Mouse (Mus musculus) lung, postnatal 0 days (tissue): ENCODE results near the gene Rsph6a. TPM values are rescaled to one million over a fixed set of nuclear protein-coding genes. Genes with fewer than 3 reads are reported as not detected.

Experiments used
- ATAC-seq: fragments of 200-750 bp; cut with Nextera tagmentation; 2 replicates; pipeline ENCODE4 v1.8.0; 2017; ENCODE audit warnings: moderate library complexity
- DNase-seq: peaks from one replicate; pipeline ENCODE4 v3.0.0-alpha.2; 2016; ENCODE audit warnings: low spot score
- H3K27ac ChIP-seq: fragments of 300-500 bp; sonication (generic); 2 replicates; pipeline ENCODE4 v1.5.1; 2014; ENCODE audit warnings: antibody characterized with exemption, mild to moderate bottlenecking, low read length, mixed read lengths
- H3K27me3 ChIP-seq: fragments of 300-500 bp; sonication (generic); replicated peaks from 2 replicates; pipeline ENCODE4 v1.6.1; 2014; ENCODE audit warnings: low read length, mixed read lengths; ENCODE audit not compliant: insufficient read depth
- H3K36me3 ChIP-seq: fragments of 300-500 bp; sonication (generic); 2 replicates; pipeline ENCODE4 v1.6.1; 2014; ENCODE audit warnings: low read length, mixed read lengths; ENCODE audit not compliant: insufficient read depth
- H3K4me1 ChIP-seq: fragments of 300-500 bp; sonication (generic); 2 replicates; pipeline ENCODE4 v1.6.1; 2014; ENCODE audit warnings: antibody characterized with exemption, low read depth, low read length, mixed read lengths; ENCODE audit not compliant: insufficient read depth
- H3K4me2 ChIP-seq: fragments of 300-500 bp; sonication (generic); replicated peaks from 2 replicates; pipeline ENCODE4 v1.6.1; 2014; ENCODE audit warnings: low read depth, mild to moderate bottlenecking, low read length, moderate library complexity, mixed read lengths
- H3K4me3 ChIP-seq: fragments of 300-500 bp; sonication (generic); 2 replicates; pipeline ENCODE4 v1.5.1; 2014; ENCODE audit warnings: low read depth, low read length
- H3K9ac ChIP-seq: fragments of 300-500 bp; sonication (generic); replicated peaks from 2 replicates; pipeline ENCODE4 v1.6.1; 2014; ENCODE audit warnings: low read depth, mild to moderate bottlenecking
- H3K9me3 ChIP-seq: fragments of 300-500 bp; sonication (generic); 2 replicates; pipeline ENCODE4 v1.6.1; 2016; ENCODE audit warnings: low read length, mixed read lengths
- CTCF ChIP-seq: IDR thresholded peaks from 2 replicates; pipeline ENCODE4 v1.5.1; 2016; ENCODE audit warnings: antibody characterized with exemption, mild to moderate bottlenecking
- EP300 ChIP-seq: IDR thresholded peaks from 2 replicates; pipeline ENCODE4 v1.6.1; 2016; ENCODE audit warnings: antibody characterized with exemption, mild to moderate bottlenecking, control low read depth
- WGBS: fragments of 180-500 bp; shearing (Covaris S2); extraction: QIAGEN DNeasy Blood & Tissue Kit; methylation state at CpG from one replicate; pipeline ENCODE4 v1.1.7; 2014; 5-methylcytosine and 5-hydroxymethylcytosine counted together
- microRNA-seq: library from miRNA; unstranded; fragments of <30 nt; microRNA quantifications from one replicate; pipeline ENCODE4, GENCODE M21; 2016
- polyA plus RNA-seq: library from polyadenylated mRNA; unstranded; fragments of >200 nt; fragmentation: Nextera tagmentation; extraction: Ambion mirVana; gene quantifications from 2 replicates; pipeline ENCODE4 v1.2.1, GENCODE M21; 2015

Rsph6a gene
- polyA plus RNA-seq, 1 experiment from 2014 or later = not detected

GRCm38 (mm10) chr7:19121686-19122085 lies 67.2 kb downstream of the Rsph6a start:
- WGBS = 85% methylated on average over 4 of the region's 4 CpGs
- TF ChIP-seq EP300 (no peak), CTCF (no peak)
- no peaks in the 10 kb centered on the region for H3K36me3 ChIP-seq
- peaks cover 6% of the 10 kb centered on the region; the same call in 1 of the 2 replicates for H3K4me1 ChIP-seq
- no peak for ATAC-seq
- no peak for DNase-seq
- H3K27ac ChIP-seq = no peak overlapping the region
- H3K9me3 ChIP-seq = no peaks in the 10 kb centered on the region
- H3K9ac ChIP-seq = no peak overlapping the region
- H3K27me3 ChIP-seq = no peaks in the 10 kb centered on the region
- H3K4me2 ChIP-seq = no peak overlapping the region
- H3K4me3 ChIP-seq = no peak overlapping the region

Small RNA genes lying within 50 kb of the gene (microRNA-seq; reads per million reads assigned to microRNA genes)
- not detected for gene Mir3100

Other genes with a start within 250 kb of the Rsph6a start
- not detected in 2 replicates for gene Psg17, start 233.1 kb upstream of the Rsph6a start, polyA plus RNA-seq
- 4.3 and 5.7 TPM in 2 replicates for gene Mill2, start 214.7 kb upstream of the Rsph6a start, polyA plus RNA-seq
- gene Pglyrp1, start 183.4 kb upstream of the Rsph6a start, polyA plus RNA-seq = 45.6 and 51.1 TPM in 2 replicates
- gene Ccdc61, start 144.3 kb upstream of the Rsph6a start, polyA plus RNA-seq = 17.6 and 19.0 TPM in 2 replicates
- 1.1 and 1.2 TPM in 2 replicates for gene Nova2, start 128.8 kb upstream of the Rsph6a start, polyA plus RNA-seq
- not detected in 2 replicates for gene Nanos2, start 67.3 kb upstream of the Rsph6a start, polyA plus RNA-seq
- 2.3 and 2.6 TPM in 2 replicates for gene Mypop, start 63.4 kb upstream of the Rsph6a start, polyA plus RNA-seq
- 11.7 and 12.2 TPM in 2 replicates for gene Irf2bp1, start 50.6 kb upstream of the Rsph6a start, polyA plus RNA-seq
- gene Foxa3, start 31.2 kb upstream of the Rsph6a start, polyA plus RNA-seq = 0.49 and 0.70 TPM in 2 replicates
- 10.4 and 11.8 TPM in 2 replicates for gene Sympk, start 30.3 kb upstream of the Rsph6a start, polyA plus RNA-seq
- gene Dmwd, start 21.5 kb downstream of the Rsph6a start, polyA plus RNA-seq = 9.7 and 12.0 TPM in 2 replicates
- 11.5 and 14.7 TPM in 2 replicates for gene Dmpk, start 29.2 kb downstream of the Rsph6a start, polyA plus RNA-seq
- 4.2 and 4.7 TPM in 2 replicates for gene Six5, start 39.9 kb downstream of the Rsph6a start, polyA plus RNA-seq
- gene Gm4969, start 63.7 kb downstream of the Rsph6a start, polyA plus RNA-seq = 0.20 and 0.23 TPM in 2 replicates
- gene Fbxo46, start 65.2 kb downstream of the Rsph6a start, polyA plus RNA-seq = 9.9 and 10.1 TPM in 2 replicates
- 14.1 and 14.5 TPM in 2 replicates for gene Qpctl, start 94.6 kb downstream of the Rsph6a start, polyA plus RNA-seq
- 63.2 and 65.2 TPM in 2 replicates for gene Snrpd2, start 95.0 kb downstream of the Rsph6a start, polyA plus RNA-seq
- gene Gipr, start 111.4 kb downstream of the Rsph6a start, polyA plus RNA-seq = 0.80 and 1.0 TPM in 2 replicates
- gene Eml2, start 121.7 kb downstream of the Rsph6a start, polyA plus RNA-seq = 17.9 and 21.7 TPM in 2 replicates
- gene Gpr4, start 157.8 kb downstream of the Rsph6a start, polyA plus RNA-seq = 2.7 and 3.1 TPM in 2 replicates
- 18.8 and 19.0 TPM in 2 replicates for gene Opa3, start 173.6 kb downstream of the Rsph6a start, polyA plus RNA-seq
- gene Vasp, start 217.1 kb downstream of the Rsph6a start, polyA plus RNA-seq = 109 and 121 TPM in 2 replicates
- gene Ppm1n, start 225.4 kb downstream of the Rsph6a start, polyA plus RNA-seq = not detected in 2 replicates
- gene Rtn2, start 227.9 kb downstream of the Rsph6a start, polyA plus RNA-seq = 23.8 and 26.6 TPM in 2 replicates